Mouse (Mus musculus) hindbrain, postnatal 0 days (tissue): ENCODE data around the gene Eva1c. TPM values are rescaled to one million over a fixed set of nuclear protein-coding genes. Genes with fewer than 3 reads are reported as not detected.

Source experiments
- ATAC-seq: fragments of 200-750 bp; cut with Nextera tagmentation; 2 replicates; pipeline ENCODE4 v1.8.0; 2017; ENCODE audit warnings: mild to moderate bottlenecking, moderate TSS enrichment, moderate library complexity
- DNase-seq: peaks from one replicate; pipeline ENCODE4 v3.0.0-alpha.2; 2015; ENCODE audit warnings: low spot score
- H3K27ac ChIP-seq: fragments of 300-500 bp; sonication (generic); 2 replicates; pipeline ENCODE4 v1.5.1; 2014; ENCODE audit warnings: mild to moderate bottlenecking
- H3K27me3 ChIP-seq: fragments of 300-500 bp; sonication (generic); 2 replicates; pipeline ENCODE4 v1.6.1; 2014; ENCODE audit warnings: low read length, mixed read lengths; ENCODE audit not compliant: insufficient read depth
- H3K36me3 ChIP-seq: fragments of 300-500 bp; sonication (generic); 2 replicates; pipeline ENCODE4 v1.6.1; 2014; ENCODE audit warnings: low read length, mixed read lengths; ENCODE audit not compliant: insufficient read depth
- H3K4me1 ChIP-seq: fragments of 300-500 bp; sonication (generic); 2 replicates; pipeline ENCODE4 v1.6.1; 2014; ENCODE audit warnings: antibody characterized with exemption, low read length, mixed read lengths; ENCODE audit not compliant: insufficient read depth
- H3K4me2 ChIP-seq: fragments of 300-500 bp; sonication (generic); 2 replicates; pipeline ENCODE4 v1.6.1; 2014; ENCODE audit warnings: low read depth, mild to moderate bottlenecking, low read length, moderate library complexity, mixed read lengths
- H3K4me3 ChIP-seq: fragments of 300-500 bp; sonication (generic); 2 replicates; pipeline ENCODE4 v1.5.1; 2014; ENCODE audit warnings: low read length
- H3K9ac ChIP-seq: fragments of 300-500 bp; sonication (generic); replicated peaks from 2 replicates; pipeline ENCODE4 v1.6.1; 2014; ENCODE audit warnings: mild to moderate bottlenecking, low read length, moderate library complexity, mixed read lengths
- H3K9me3 ChIP-seq: fragments of 300-500 bp; sonication (generic); 2 replicates; pipeline ENCODE4 v1.6.1; 2016; ENCODE audit warnings: low read length, mixed read lengths
- CTCF ChIP-seq: IDR thresholded peaks from 2 replicates; pipeline ENCODE4 v1.5.1; 2016; ENCODE audit warnings: antibody characterized with exemption, control low read depth, low read depth
- WGBS: fragments of 180-500 bp; shearing (Covaris S2); extraction: QIAGEN DNeasy Blood & Tissue Kit; methylation state at CpG from one replicate; pipeline ENCODE4 v1.1.7; 2014; 5-methylcytosine and 5-hydroxymethylcytosine counted together
- polyA plus RNA-seq: library from polyadenylated mRNA; unstranded; fragments of >200 nt; fragmentation: Nextera tagmentation; extraction: Ambion mirVana; gene quantifications from 2 replicates; pipeline ENCODE4 v1.2.1, GENCODE M21; 2015
- total RNA-seq: library from RNA; depleted of rRNA; stranded (reverse); fragments of >200 nt; gene quantifications from 2 replicates; pipeline ENCODE4 v1.2.3, GENCODE M21; 2014

Gene Eva1c
- total and polyA plus RNA-seq, 2 experiments from 2014 or later = 4.0 to 9.4 TPM

DNA sequence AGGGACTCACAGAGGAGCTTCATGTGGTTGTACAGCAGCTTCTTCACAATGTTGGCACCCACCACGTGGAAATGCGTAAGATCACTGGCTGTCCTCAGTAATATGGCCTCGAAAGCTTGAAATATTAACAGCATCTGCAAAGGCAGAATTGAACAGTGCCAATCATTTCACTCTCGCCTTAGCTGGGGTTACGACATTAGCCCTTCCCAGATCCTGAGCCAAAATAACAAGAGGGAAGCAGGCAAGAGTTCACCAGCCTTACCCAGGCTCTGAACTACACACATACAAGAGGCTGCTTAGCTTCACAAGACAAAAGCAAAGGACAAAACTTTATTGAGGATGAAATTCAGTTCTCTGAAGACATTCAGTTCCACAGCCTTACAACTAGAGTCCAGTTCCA is 22.1 kb upstream of the Eva1c start:
- DNase-seq (no peak), ATAC-seq (no peak)
- Histone ChIP-seq H3K9me3 (no peaks in the 10 kb centered on the region), H3K27ac (no peak overlapping the region), H3K27me3 (no peaks in the 10 kb centered on the region), H3K4me3 (no peak overlapping the region), H3K4me2 (no peak overlapping the region), H3K9ac (no peak overlapping the region), H3K36me3 (peaks cover 34% of the 10 kb centered on the region; the same call in 1 of the 2 replicates), H3K4me1 (no peaks in the 10 kb centered on the region)
- TF ChIP-seq CTCF = no peak
- WGBS = 96% methylated on average over 5 of the region's 5 CpGs

- Histone ChIP-seq H3K4me3 (peak within 1 kb of the TSS; percentile 82), H3K9me3 (no peaks in the 10 kb centered on the region), H3K36me3 (peaks cover 5% of the 10 kb centered on the region; the same call in 1 of the 2 replicates), H3K27me3 (no peaks in the 10 kb centered on the region), H3K4me2 (peak within 1 kb of the TSS; percentile 87), H3K4me1 (0 out of 2 replicates have a peak, but pooled peaks cover 4% of the 10 kb centered on the region), H3K27ac (peak within 1 kb of the TSS; percentile 66), H3K9ac (peak within 1 kb of the TSS; percentile 53)
- peak; percentile 98 for ATAC-seq
- WGBS = under 1% methylated on average over 47 of the region's 47 CpGs
- TF ChIP-seq CTCF = no peak
- DNase-seq = peak; percentile 97
Measured at GRCm38 (mm10) chr16:90809975-90810715, 16.4 kb upstream of the Eva1c start, which contains the start of gene Urb1. Gene Urb1 (minus strand): TSS chr16:90810413.

- peak overlapping the region; percentile 66 for H3K27ac ChIP-seq
- H3K4me2 ChIP-seq = peak overlapping the region; percentile 87
- H3K9me3 ChIP-seq = no peaks in the 10 kb centered on the region
- H3K4me1 ChIP-seq = 0 out of 2 replicates have a peak, but pooled peaks cover 4% of the 10 kb centered on the region
- H3K36me3 ChIP-seq = no peaks in the 10 kb centered on the region
- no peaks in the 10 kb centered on the region for H3K27me3 ChIP-seq
- peak overlapping the region; percentile 53 for H3K9ac ChIP-seq
- DNase-seq = no peak
- WGBS = 44% methylated on average over 11 of the region's 11 CpGs
- peak; percentile 33; the same call in 1 of the 2 replicates for ATAC-seq
- no peak for TF ChIP-seq CTCF
- H3K4me3 ChIP-seq = peak overlapping the region; percentile 82
Measured at GRCm38 (mm10) chr16:90810716-90811256, 15.7 kb upstream of the Eva1c start.

GRCm38 (mm10) chr16:90812086-90812485 is 14.4 kb upstream of the Eva1c start:
- no peak overlapping the region for H3K9ac ChIP-seq
- H3K4me2 ChIP-seq = no peak overlapping the region
- no peak overlapping the region for H3K27ac ChIP-seq
- 81% methylated on average over 5 of the region's 5 CpGs for WGBS
- no peak for ATAC-seq
- H3K9me3 ChIP-seq = no peaks in the 10 kb centered on the region
- DNase-seq = no peak
- H3K4me1 ChIP-seq = 0 out of 2 replicates have a peak, but pooled peaks cover 4% of the 10 kb centered on the region
- H3K36me3 ChIP-seq = no peaks in the 10 kb centered on the region
- no peak overlapping the region for H3K4me3 ChIP-seq
- no peaks in the 10 kb centered on the region for H3K27me3 ChIP-seq
- TF ChIP-seq CTCF = no peak

DNA sequence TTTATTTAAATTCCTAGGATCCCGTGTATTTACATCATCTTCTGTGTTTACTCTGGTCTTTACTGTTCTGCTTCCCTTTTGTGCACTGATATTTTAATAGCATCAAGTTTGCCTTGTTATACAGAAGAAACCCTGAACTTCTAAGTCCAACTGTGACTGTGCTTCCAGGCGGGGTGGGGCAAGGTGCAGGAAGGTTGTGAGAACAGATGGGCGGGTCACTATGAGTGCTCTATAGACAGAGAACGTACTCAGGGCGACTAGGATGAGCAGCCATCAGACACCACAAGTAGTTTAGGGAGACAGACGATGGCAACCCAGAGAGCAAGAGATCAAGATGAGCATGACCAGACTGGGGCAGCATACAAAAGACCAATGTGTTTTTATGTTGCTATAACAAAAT is 6.2 kb upstream of the Eva1c start:
- H3K9ac ChIP-seq = no peak overlapping the region
- WGBS = 78% methylated on average over 6 of the region's 6 CpGs
- H3K9me3 ChIP-seq = no peaks in the 10 kb centered on the region
- H3K4me1 ChIP-seq = no peaks in the 10 kb centered on the region
- H3K4me3 ChIP-seq = no peak overlapping the region
- H3K27me3 ChIP-seq = no peaks in the 10 kb centered on the region
- H3K4me2 ChIP-seq = no peak overlapping the region
- no peak overlapping the region for H3K27ac ChIP-seq
- H3K36me3 ChIP-seq = no peaks in the 10 kb centered on the region
- DNase-seq = no peak
- no peak for ATAC-seq
- no peak for TF ChIP-seq CTCF

GRCm38 (mm10) chr16:90821046-90821697 is 5.3 kb upstream of the Eva1c start:
- TF ChIP-seq CTCF = no peak
- Histone ChIP-seq H3K27ac (no peak overlapping the region), H3K9ac (no peak overlapping the region), H3K4me1 (no peaks in the 10 kb centered on the region), H3K4me2 (no peak overlapping the region), H3K36me3 (no peaks in the 10 kb centered on the region), H3K27me3 (no peaks in the 10 kb centered on the region), H3K4me3 (no peak overlapping the region), H3K9me3 (no peaks in the 10 kb centered on the region)
- WGBS = 80% methylated on average over 14 of the region's 14 CpGs
- no peak for DNase-seq
- no peak for ATAC-seq
